Mouse (Mus musculus) lung, embryonic 15.5 days (tissue): ENCODE data around the gene Cabp7. TPM values are rescaled to one million over a fixed set of nuclear protein-coding genes. Genes with fewer than 3 reads are reported as not detected.

Experiments used
- ATAC-seq: fragments of 200-750 bp; cut with Nextera tagmentation; 2 replicates; pipeline ENCODE4 v1.8.0; 2017; ENCODE audit warnings: moderate number of reproducible peaks, borderline replicate concordance; ENCODE audit not compliant: low FRiP score, low TSS enrichment; ENCODE audit errors: extremely low read depth
- H3K27ac ChIP-seq: fragments of 300-500 bp; sonication (generic); 2 replicates; pipeline ENCODE4 v1.5.1; 2015; ENCODE audit warnings: moderate library complexity, mild to moderate bottlenecking, inconsistent platforms
- H3K27me3 ChIP-seq: fragments of 300-500 bp; sonication (generic); 2 replicates; pipeline ENCODE4 v1.6.1; 2015; ENCODE audit warnings: inconsistent platforms
- H3K36me3 ChIP-seq: fragments of 300-500 bp; sonication (generic); 2 replicates; pipeline ENCODE4 v1.6.1; 2015; ENCODE audit warnings: inconsistent platforms
- H3K4me1 ChIP-seq: fragments of 300-500 bp; sonication (generic); 2 replicates; pipeline ENCODE4 v1.6.1; 2015; ENCODE audit warnings: inconsistent platforms
- H3K4me2 ChIP-seq: fragments of 300-500 bp; sonication (generic); 2 replicates; pipeline ENCODE4 v1.6.1; 2015; ENCODE audit warnings: inconsistent platforms, mild to moderate bottlenecking, moderate library complexity
- H3K4me3 ChIP-seq: fragments of 300-500 bp; sonication (generic); 2 replicates; pipeline ENCODE4 v1.5.1; 2015; ENCODE audit warnings: mild to moderate bottlenecking, inconsistent platforms
- H3K9ac ChIP-seq: fragments of 300-500 bp; sonication (generic); 2 replicates; pipeline ENCODE4 v1.6.1; 2015; ENCODE audit warnings: inconsistent platforms
- H3K9me3 ChIP-seq: fragments of 300-500 bp; sonication (generic); 2 replicates; pipeline ENCODE4 v1.6.1; 2016; ENCODE audit warnings: inconsistent platforms
- WGBS: fragments of 180-500 bp; shearing (Covaris S2); methylation state at CpG from one replicate; pipeline ENCODE4 v1.1.7; 2015; 5-methylcytosine and 5-hydroxymethylcytosine counted together
- polyA plus RNA-seq: library from polyadenylated mRNA; unstranded; fragments of >200 nt; fragmentation: Nextera tagmentation; extraction: Ambion mirVana; gene quantifications from 2 replicates; pipeline ENCODE4 v1.2.1, GENCODE M21; 2015

The Cabp7 gene
- polyA plus RNA-seq = 0.09 TPM in 1 of 2 replicates, not detected in the other

GRCm38 (mm10) chr11:4746733-4747132, at the start of gene Cabp7:
Cabp7 (minus strand) TSS chr11:4746778.
- Histone ChIP-seq H3K4me1 (peaks cover 15% of the 10 kb centered on the region), H3K4me3 (peak within 1 kb of the TSS; percentile 45), H3K9me3 (no peaks in the 10 kb centered on the region), H3K4me2 (peak within 1 kb of the TSS; percentile 90), H3K36me3 (no peaks in the 10 kb centered on the region), H3K9ac (no peak within 1 kb of the TSS), H3K27me3 (peaks cover 89% of the 10 kb centered on the region), H3K27ac (no peak within 1 kb of the TSS)
- under 1% methylated on average over 58 of the region's 73 CpGs for WGBS
- no peak for ATAC-seq

- WGBS = 51% methylated on average over 3 of the region's 3 CpGs
Observed at GRCm38 (mm10) chr11:4793006-4793405, 46.4 kb upstream of the Cabp7 start.

GRCm38 (mm10) chr11:4791549-4791948, 45.0 kb upstream of the Cabp7 start:
- peaks cover 30% of the 10 kb centered on the region for H3K36me3 ChIP-seq
- no peak overlapping the region for H3K9ac ChIP-seq
- ATAC-seq = no peak

More at GRCm38 (mm10) chr11:4793006-4793405, 46.4 kb upstream of the Cabp7 start:
- no peak overlapping the region for H3K27ac ChIP-seq
- no peaks in the 10 kb centered on the region for H3K4me1 ChIP-seq
- peaks cover 30% of the 10 kb centered on the region for H3K36me3 ChIP-seq
- no peak overlapping the region for H3K4me3 ChIP-seq
- H3K4me2 ChIP-seq = no peak overlapping the region
- no peaks in the 10 kb centered on the region for H3K27me3 ChIP-seq
- no peak overlapping the region for H3K9ac ChIP-seq
- no peak for ATAC-seq
- H3K9me3 ChIP-seq = no peaks in the 10 kb centered on the region

GRCm38 (mm10) chr11:4789691-4790090, 43.1 kb upstream of the Cabp7 start:
- peaks cover 34% of the 10 kb centered on the region for H3K36me3 ChIP-seq
- H3K4me2 ChIP-seq = no peak overlapping the region
- no peaks in the 10 kb centered on the region for H3K9me3 ChIP-seq
- no peak for ATAC-seq
- H3K9ac ChIP-seq = no peak overlapping the region
- no peak overlapping the region for H3K4me3 ChIP-seq
- no peak overlapping the region for H3K27ac ChIP-seq
- 90% methylated on average over 5 of the region's 5 CpGs for WGBS
- no peaks in the 10 kb centered on the region for H3K27me3 ChIP-seq
- H3K4me1 ChIP-seq = no peaks in the 10 kb centered on the region

More at GRCm38 (mm10) chr11:4791549-4791948, 45.0 kb upstream of the Cabp7 start:
- Histone ChIP-seq H3K4me3 (no peak overlapping the region), H3K27ac (no peak overlapping the region), H3K9me3 (no peaks in the 10 kb centered on the region), H3K4me1 (no peaks in the 10 kb centered on the region), H3K27me3 (no peaks in the 10 kb centered on the region), H3K4me2 (no peak overlapping the region)
- WGBS = 79% methylated on average over 6 of the region's 6 CpGs

- Histone ChIP-seq H3K9ac (no peak overlapping the region), H3K4me2 (peak overlapping the region; percentile 5; the same call in 1 of the 2 replicates), H3K36me3 (peaks cover 44% of the 10 kb centered on the region), H3K27me3 (no peaks in the 10 kb centered on the region), H3K4me1 (no peaks in the 10 kb centered on the region), H3K9me3 (no peaks in the 10 kb centered on the region), H3K27ac (no peak overlapping the region), H3K4me3 (no peak overlapping the region)
- no peak for ATAC-seq
- 81% methylated on average over 5 of the region's 5 CpGs for WGBS
Observed at GRCm38 (mm10) chr11:4784629-4785142, 38.1 kb upstream of the Cabp7 start.

GRCm38 (mm10) chr11:4783116-4783515, 36.5 kb upstream of the Cabp7 start:
- no peak overlapping the region for H3K9ac ChIP-seq
- no peak for ATAC-seq
- H3K4me1 ChIP-seq = no peaks in the 10 kb centered on the region
- no peaks in the 10 kb centered on the region for H3K9me3 ChIP-seq
- H3K4me2 ChIP-seq = no peak overlapping the region
- peaks cover 47% of the 10 kb centered on the region for H3K36me3 ChIP-seq
- 66% methylated on average over 3 of the region's 3 CpGs for WGBS
- no peaks in the 10 kb centered on the region for H3K27me3 ChIP-seq
- no peak overlapping the region for H3K27ac ChIP-seq
- H3K4me3 ChIP-seq = no peak overlapping the region

- WGBS = 81% methylated on average over 3 of the region's 3 CpGs
- Histone ChIP-seq H3K36me3 (peaks cover 35% of the 10 kb centered on the region), H3K4me2 (no peak overlapping the region), H3K27me3 (no peaks in the 10 kb centered on the region), H3K4me3 (no peak overlapping the region), H3K27ac (no peak overlapping the region), H3K9me3 (no peaks in the 10 kb centered on the region), H3K4me1 (no peaks in the 10 kb centered on the region), H3K9ac (no peak overlapping the region)
- no peak for ATAC-seq
Observed at GRCm38 (mm10) chr11:4780927-4781326, 34.3 kb upstream of the Cabp7 start.

GRCm38 (mm10) chr11:4772925-4773324, 26.3 kb upstream of the Cabp7 start:
- no peaks in the 10 kb centered on the region for H3K9me3 ChIP-seq
- ATAC-seq = no peak
- H3K36me3 ChIP-seq = peaks cover 12% of the 10 kb centered on the region; the same call in 1 of the 2 replicates
- H3K27me3 ChIP-seq = no peaks in the 10 kb centered on the region
- H3K9ac ChIP-seq = no peak overlapping the region
- no peak overlapping the region for H3K27ac ChIP-seq
- H3K4me2 ChIP-seq = no peak overlapping the region
- H3K4me3 ChIP-seq = no peak overlapping the region
- H3K4me1 ChIP-seq = no peaks in the 10 kb centered on the region
- WGBS = 32% methylated on average over 3 of the region's 3 CpGs

GRCm38 (mm10) chr11:4771756-4772155, 25.2 kb upstream of the Cabp7 start:
- no peak overlapping the region for H3K4me3 ChIP-seq
- H3K9ac ChIP-seq = no peak overlapping the region

GRCm38 (mm10) chr11:4769881-4770280, 23.3 kb upstream of the Cabp7 start:
- Histone ChIP-seq H3K27me3 (no peaks in the 10 kb centered on the region), H3K9me3 (no peaks in the 10 kb centered on the region), H3K4me3 (no peak overlapping the region), H3K9ac (no peak overlapping the region), H3K27ac (no peak overlapping the region), H3K36me3 (peaks cover 12% of the 10 kb centered on the region; the same call in 1 of the 2 replicates), H3K4me1 (no peaks in the 10 kb centered on the region), H3K4me2 (no peak overlapping the region)
- no peak for ATAC-seq
- 90% methylated on average over 6 of the region's 6 CpGs for WGBS

More at GRCm38 (mm10) chr11:4771756-4772155, 25.2 kb upstream of the Cabp7 start:
- Histone ChIP-seq H3K27ac (no peak overlapping the region), H3K9me3 (no peaks in the 10 kb centered on the region), H3K4me2 (no peak overlapping the region), H3K36me3 (peaks cover 12% of the 10 kb centered on the region; the same call in 1 of the 2 replicates), H3K4me1 (no peaks in the 10 kb centered on the region), H3K27me3 (no peaks in the 10 kb centered on the region)
- no peak for ATAC-seq
- WGBS = 70% methylated on average over 7 of the region's 7 CpGs

GRCm38 (mm10) chr11:4769293-4769692, 22.7 kb upstream of the Cabp7 start:
- Histone ChIP-seq H3K27me3 (no peaks in the 10 kb centered on the region), H3K4me1 (no peaks in the 10 kb centered on the region), H3K9me3 (no peaks in the 10 kb centered on the region), H3K4me2 (no peak overlapping the region), H3K4me3 (no peak overlapping the region), H3K36me3 (peaks cover 12% of the 10 kb centered on the region; the same call in 1 of the 2 replicates), H3K9ac (no peak overlapping the region), H3K27ac (no peak overlapping the region)
- 67% methylated on average over 7 of the region's 7 CpGs for WGBS
- ATAC-seq = no peak

GRCm38 (mm10) chr11:4768399-4768798, 21.8 kb upstream of the Cabp7 start:
- Histone ChIP-seq H3K27ac (no peak overlapping the region), H3K27me3 (peaks cover 1% of the 10 kb centered on the region), H3K9me3 (no peaks in the 10 kb centered on the region), H3K4me2 (no peak overlapping the region), H3K36me3 (peaks cover 12% of the 10 kb centered on the region; the same call in 1 of the 2 replicates), H3K4me3 (no peak overlapping the region), H3K9ac (no peak overlapping the region), H3K4me1 (no peaks in the 10 kb centered on the region)
- no peak for ATAC-seq
- 81% methylated on average over 4 of the region's 4 CpGs for WGBS
